Mouse (Mus musculus): Measurements from ENCODE around the gene Vrtn.

DNA sequence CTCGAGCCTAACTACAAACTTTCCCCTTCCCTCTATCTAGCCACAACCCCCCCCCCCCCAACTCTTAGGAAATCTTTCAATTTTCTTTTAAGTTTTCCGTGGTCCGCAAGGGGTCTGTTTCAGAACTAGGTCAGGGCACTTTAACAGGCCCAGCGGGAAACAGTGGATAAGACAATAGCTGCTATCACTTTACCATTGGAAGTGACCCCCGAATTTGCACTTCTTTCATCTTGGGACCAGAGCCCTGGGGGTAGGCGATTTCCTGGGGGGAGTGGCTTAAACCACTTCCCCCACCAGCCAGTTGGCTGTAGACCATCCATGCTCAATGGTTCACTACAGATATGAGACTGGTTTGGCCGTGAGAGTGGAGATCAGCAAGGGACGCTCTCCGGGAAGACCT lies at the start of gene Vrtn:
- no peak for TF ChIP-seq CTCF (IDR thresholded peaks at IDR 0.05; ENCODE audit: low read depth, low read length)
- TF ChIP-seq GATA1 (IDR thresholded peaks at IDR 0.05; ENCODE audit: borderline replicate concordance, low read length), result no peak
- no peak for TF ChIP-seq POLR2AphosphoS5 (IDR thresholded peaks at IDR 0.05; ENCODE audit: insufficient replicate concordance, low read depth, low read length)
- no peak for TF ChIP-seq GATA2 (IDR thresholded peaks at IDR 0.05; ENCODE audit: borderline replicate concordance, low read depth, low read length)
- no peak for TF ChIP-seq TAL1 (conservative IDR thresholded peaks at IDR 0.05; ENCODE audit: low read depth, low read length)
